Comparison of ENCODE assay signal across 20 mouse cellular contexts in genomic region chr9:63094030-63094429, GRCm38 (mm10). TPM values are rescaled to one million over a fixed set of nuclear protein-coding genes. Genes with fewer than 3 reads are reported as not detected.
"Had no signal": no experiment of that assay in that cellular context is flagged by ENCODE, and none has a peak within 500 bp of the region (broad histone marks: within the 10 kb centered on the region; RNA-seq: fewer than 3 reads in every experiment).

No protein-coding gene starts in this region.

- H3K36me3 ChIP-seq: liver, embryonic 13.5 days; liver, embryonic 15.5 days; lung, embryonic 15.5 days; midbrain, embryonic 10.5 days; midbrain, embryonic 12.5 days; neural tube, embryonic 13.5 days had no signal

- H3K27ac ChIP-seq: liver, embryonic 13.5 days; liver, embryonic 15.5 days; midbrain, embryonic 10.5 days; neural tube, embryonic 13.5 days had no signal

- H3K9me3 ChIP-seq: liver, embryonic 13.5 days; liver, embryonic 15.5 days; lung, embryonic 15.5 days; midbrain, embryonic 10.5 days; midbrain, embryonic 12.5 days; neural tube, embryonic 13.5 days had no signal

- H3K4me2 ChIP-seq: liver, embryonic 13.5 days; liver, embryonic 15.5 days; lung, embryonic 15.5 days; midbrain, embryonic 12.5 days; neural tube, embryonic 13.5 days had no signal

- H3K4me3 ChIP-seq: liver, embryonic 13.5 days; liver, embryonic 15.5 days; lung, embryonic 15.5 days; midbrain, embryonic 10.5 days; midbrain, embryonic 12.5 days; neural tube, embryonic 13.5 days had no signal

- DNase-seq: liver, embryonic 13.5 days; liver, postnatal 0 days; lung, adult 2 months; lung, postnatal 4 days; midbrain, embryonic 14.5 days; right cerebral cortex, postnatal 25 days; right cerebral cortex, postnatal 4 days; spleen, adult 18-20 months; thymus, adult 18-20 months; thymus, postnatal 14 days; thymus, postnatal 36 days had no signal

- ATAC-seq: liver, postnatal 0 days; lung, postnatal 0 days; midbrain, embryonic 16.5 days had no signal

- H3K27me3 ChIP-seq: liver, embryonic 13.5 days; liver, embryonic 15.5 days; lung, embryonic 15.5 days; midbrain, embryonic 12.5 days; neural tube, embryonic 13.5 days had no signal

- H3K9ac ChIP-seq: liver, embryonic 13.5 days; liver, embryonic 15.5 days; liver, postnatal 0 days; lung, embryonic 15.5 days; midbrain, embryonic 12.5 days; neural tube, embryonic 13.5 days had no signal

RNA-seq across cellular contexts. Expression of gene Skor1, which starts 54.7 kb away (rescaled TPM):
- polyA plus RNA-seq: liver, embryonic 13.5 days; liver, embryonic 15.5 days; liver, postnatal 0 days; lung, embryonic 15.5 days; stomach, embryonic 14.5 days; stomach, embryonic 16.5 days had no signal
